Mouse (Mus musculus) left cerebral cortex, postnatal 10 days (tissue): ENCODE measurements at regions not wholly inside any gene's neighbourhood (a gene's known extent, or its start where the extent isn't known, plus 50 kb on each side); places are given as distances from the start of the nearest gene placed in this dataset.

Experiments used
- DNase-seq, 2 experiments: peaks; one replicate each; pipeline ENCODE4 v3.0.0; 2021 to 2022; ENCODE audit warnings: low spot score in 2 of 2, mixed read lengths in 1 of 2; ENCODE audit errors: extremely low spot score in 1 of 2
- intact Hi-C: fragments of 180-260 bp; cut with DNase I; formaldehyde crosslinking; loops from one replicate; pipeline ENCODE4 v1.15.1; 2025

DNA sequence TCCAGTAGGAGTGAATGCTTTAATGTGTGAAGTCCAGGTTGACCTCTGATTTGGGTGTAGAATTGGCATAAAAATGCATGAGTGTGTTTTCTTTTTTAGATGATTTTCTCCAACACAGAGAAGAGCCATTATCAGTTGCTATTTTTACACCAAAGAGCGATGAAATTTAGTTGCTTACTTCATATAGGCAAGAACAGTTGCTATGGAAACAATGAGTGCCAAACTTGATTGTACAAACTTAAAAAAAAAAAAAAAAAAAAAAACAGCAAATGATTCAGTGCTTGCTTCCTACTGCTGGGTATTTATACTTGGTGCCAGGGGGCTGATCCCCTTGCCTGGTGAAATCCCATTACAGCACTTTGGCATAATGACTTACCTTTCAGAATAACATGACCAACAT lies 268.0 kb downstream of the Sec23a start:
- intact Hi-C loops, result no loop called here
- DNase-seq, result no peak

GRCm38 (mm10) chr12:58728094-58728493 lies 283.7 kb downstream of the Sec23a start:
- intact Hi-C loops, result no loop called here
- DNase-seq, result no peak

DNA sequence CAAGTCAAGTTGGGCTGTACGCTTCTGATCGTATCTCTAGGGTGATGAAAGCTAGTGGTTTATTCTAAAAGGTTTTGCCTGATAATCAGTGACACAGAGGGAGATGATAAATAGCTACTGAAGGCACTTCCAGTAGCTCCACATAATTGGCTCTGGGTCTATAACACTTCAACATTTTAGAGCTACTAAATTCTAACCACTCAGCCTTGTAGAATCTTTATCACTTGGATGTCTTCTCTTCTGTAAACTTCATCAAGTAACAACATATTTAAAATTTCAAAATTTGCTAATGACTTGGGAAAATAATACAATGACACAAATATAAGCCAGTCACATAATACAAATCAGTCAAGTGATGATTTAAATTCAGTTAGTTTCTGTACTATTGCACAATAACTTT lies 284.3 kb downstream of the Sec23a start:
- no peak for DNase-seq
- intact Hi-C loops, result no loop called here

DNA sequence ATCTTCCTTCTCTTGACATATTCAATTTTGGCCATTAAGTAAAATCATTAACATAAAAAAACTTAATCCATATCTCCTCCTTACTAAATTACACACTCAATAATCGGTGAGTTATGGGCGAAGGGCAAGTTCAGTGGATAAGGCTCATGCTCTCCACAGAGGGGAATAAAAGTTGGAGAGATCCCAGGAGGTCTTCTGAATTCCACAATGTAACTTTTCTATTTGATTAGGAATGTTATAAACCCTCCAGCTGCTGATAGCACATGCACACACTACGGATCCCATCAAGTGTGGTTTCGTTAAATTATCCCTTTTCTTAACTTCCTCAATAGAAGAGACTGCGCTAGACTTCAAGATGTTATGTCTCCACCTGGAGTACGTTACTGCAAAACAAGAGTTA lies 293.9 kb downstream of the Sec23a start:
- intact Hi-C loops, result no loop called here
- no peak for DNase-seq

- intact Hi-C loops, result no loop called here
- DNase-seq, result no peak
Measured at GRCm38 (mm10) chr12:58714207-58714606, 297.6 kb downstream of the Sec23a start.

DNA sequence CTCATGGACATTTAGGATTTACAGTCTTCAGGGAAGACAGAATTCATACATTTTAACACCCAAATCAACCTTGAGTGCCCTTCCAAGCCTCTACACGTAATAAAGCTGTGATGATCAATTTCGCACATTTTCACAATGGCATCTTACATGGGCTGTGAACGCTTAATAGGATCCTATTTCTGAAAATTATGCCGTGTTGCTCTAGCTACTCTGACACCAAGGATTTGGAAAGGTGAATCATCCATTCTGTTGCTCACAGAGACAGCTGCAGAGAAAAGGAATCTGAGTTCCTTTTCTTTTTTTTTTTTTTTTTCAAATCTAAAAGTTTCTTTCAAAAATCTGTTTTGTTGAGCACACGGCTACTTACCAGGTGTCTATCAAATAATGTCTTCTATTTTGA lies 316.1 kb downstream of the Sec23a start:
- intact Hi-C loops, result no loop called here
- no peak for DNase-seq

- no peak for DNase-seq
- intact Hi-C loops, result no loop called here
Measured at GRCm38 (mm10) chr12:58669914-58670635, 341.7 kb downstream of the Sec23a start.

DNA sequence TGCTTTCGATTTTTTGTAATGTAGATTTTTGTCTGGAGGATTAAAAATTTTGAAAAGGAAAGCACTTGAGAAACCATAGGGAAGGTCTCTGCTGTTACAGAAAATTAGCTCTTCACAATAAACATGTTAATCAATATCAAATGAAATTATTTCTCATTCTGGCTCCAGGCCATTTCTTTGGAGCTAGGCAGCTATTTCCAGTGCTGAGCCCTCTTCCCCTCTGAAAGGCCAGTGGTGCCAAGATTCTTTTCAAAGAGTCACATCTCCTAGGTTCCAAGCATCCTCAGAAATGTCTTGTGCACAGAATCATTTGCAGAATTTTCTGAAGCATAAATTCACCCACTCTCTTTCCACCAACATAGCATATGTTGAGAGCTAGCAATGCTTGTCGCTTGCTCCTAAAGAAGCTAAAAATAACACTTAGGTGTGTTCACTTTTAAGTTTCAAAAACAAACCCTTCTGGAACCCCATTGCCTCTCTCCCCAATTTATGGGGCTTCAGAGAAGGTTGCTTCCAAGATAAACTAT lies 357.2 kb downstream of the Sec23a start:
- DNase-seq, result no peak
- intact Hi-C loops, result loop anchor here (10.0 kb wide), 1 partner anchor 270 kb away; no protein-coding TSS in a partner anchor

DNA sequence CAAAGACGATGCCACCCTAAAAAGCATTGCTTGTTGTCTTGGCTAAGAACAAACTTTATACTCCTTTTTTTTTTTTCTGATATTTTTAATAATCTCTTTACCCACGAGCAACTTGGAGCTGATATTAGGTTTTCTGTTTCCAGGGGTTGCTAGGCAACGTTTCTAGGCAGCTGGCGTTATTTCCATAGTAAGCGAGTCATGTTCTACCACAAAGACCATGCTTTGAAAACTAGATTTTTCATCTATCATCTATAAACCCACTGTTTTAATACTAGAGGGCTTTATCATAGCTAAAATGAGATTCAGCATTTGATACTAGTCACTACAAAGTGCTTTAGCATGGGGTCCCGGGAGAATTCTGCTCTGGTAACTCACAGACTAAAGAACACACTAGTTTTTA lies 358.1 kb downstream of the Sec23a start:
- intact Hi-C loops, result loop anchor here (10.0 kb wide), 1 partner anchor 271 kb away; no protein-coding TSS in a partner anchor
- DNase-seq, result peak in 1 of 2 experiments; percentile 27

GRCm38 (mm10) chr12:58653222-58653621 lies 358.6 kb downstream of the Sec23a start:
- intact Hi-C loops, result loop anchor here (10.0 kb wide), 1 partner anchor 272 kb away; no protein-coding TSS in a partner anchor
- no peak for DNase-seq

DNA sequence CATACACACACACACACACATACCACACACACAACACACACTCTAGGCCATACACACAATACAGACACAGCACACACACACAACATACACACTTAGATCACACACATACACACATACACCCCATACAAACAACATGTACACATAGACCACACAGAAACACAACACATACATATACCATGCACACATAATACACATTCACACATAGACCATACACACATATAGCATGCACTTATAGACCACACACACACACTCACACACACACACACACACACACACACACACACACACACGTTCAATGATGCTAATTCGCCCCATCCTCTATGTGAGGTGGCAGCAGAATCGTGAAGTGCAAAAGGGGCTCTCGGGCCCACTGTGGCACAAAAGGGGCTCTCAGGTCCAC lies 359.1 kb downstream of the Sec23a start:
- intact Hi-C loops, result loop anchor here (10.0 kb wide), 1 partner anchor 272 kb away; no protein-coding TSS in a partner anchor
- no peak for DNase-seq

GRCm38 (mm10) chr12:58648322-58648721 lies 363.5 kb downstream of the Sec23a start:
- intact Hi-C loops, result loop anchor here (10.0 kb wide), 2 partner anchors 224 to 434 kb away; partner anchors contain the start of gene Sstr1
- DNase-seq, result no peak

- intact Hi-C loops, result loop anchor here (10.0 kb wide), 2 partner anchors 219 to 429 kb away; partner anchors contain the start of gene Sstr1
- DNase-seq, result no peak
Measured at GRCm38 (mm10) chr12:58643843-58644242, 368.0 kb downstream of the Sec23a start.

DNA sequence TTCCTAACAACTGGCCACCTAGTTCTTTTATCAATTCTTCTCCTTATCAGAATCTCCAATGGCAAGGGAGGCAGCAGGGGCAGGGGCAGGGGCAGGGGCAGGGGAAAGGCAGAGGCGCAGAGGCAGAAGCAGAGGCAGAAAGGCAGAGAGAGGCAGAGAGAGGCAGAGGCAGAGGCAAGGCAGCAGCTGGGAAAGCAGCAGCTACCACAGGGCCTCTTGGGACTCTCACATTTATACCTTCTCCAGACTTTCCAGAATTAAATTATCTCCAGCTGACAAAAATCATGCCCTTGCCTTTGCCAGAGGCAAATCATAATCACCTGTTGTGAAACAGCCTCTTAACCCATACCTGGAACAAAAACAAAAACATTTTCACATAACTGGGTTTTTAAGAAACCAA lies 370.4 kb upstream of the Clec14a start:
- intact Hi-C loops, result loop anchor here (10.0 kb wide), 1 partner anchor 815 kb away; no protein-coding TSS in a partner anchor
- no peak for DNase-seq

- intact Hi-C loops, result loop anchor here (10.0 kb wide), 1 partner anchor 813 kb away; no protein-coding TSS in a partner anchor
- no peak for DNase-seq
Measured at GRCm38 (mm10) chr12:58638260-58638659, 369.2 kb upstream of the Clec14a start.

DNA sequence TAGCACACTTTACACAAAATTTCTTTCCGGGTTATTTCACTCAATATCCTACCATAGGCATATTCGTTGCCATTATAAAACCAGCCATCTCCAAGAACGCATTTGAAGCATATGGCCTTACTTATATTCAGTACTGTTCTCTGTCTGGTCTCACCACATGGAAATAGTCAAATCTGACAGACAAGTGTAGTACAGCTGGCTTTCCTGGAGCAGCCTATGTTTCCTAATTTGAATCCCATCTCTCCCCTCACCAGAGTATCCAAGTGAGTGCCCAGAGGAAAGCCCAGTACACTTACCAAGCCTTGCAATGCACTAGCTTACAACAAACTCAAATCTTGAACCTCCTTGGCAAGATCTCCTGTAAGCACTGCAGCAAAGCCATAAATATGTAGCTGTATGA lies 363.4 kb upstream of the Clec14a start:
- intact Hi-C loops, result loop anchor here (10.0 kb wide), 1 partner anchor 808 kb away; no protein-coding TSS in a partner anchor

GRCm38 (mm10) chr12:58628817-58629216 lies 359.7 kb upstream of the Clec14a start:
- intact Hi-C loops, result loop anchor here (10.0 kb wide), 1 partner anchor 194 kb away; no protein-coding TSS in a partner anchor
- no peak for DNase-seq

More for the DNA sequence above, 363.4 kb upstream of the Clec14a start:
- DNase-seq, result no peak

DNA sequence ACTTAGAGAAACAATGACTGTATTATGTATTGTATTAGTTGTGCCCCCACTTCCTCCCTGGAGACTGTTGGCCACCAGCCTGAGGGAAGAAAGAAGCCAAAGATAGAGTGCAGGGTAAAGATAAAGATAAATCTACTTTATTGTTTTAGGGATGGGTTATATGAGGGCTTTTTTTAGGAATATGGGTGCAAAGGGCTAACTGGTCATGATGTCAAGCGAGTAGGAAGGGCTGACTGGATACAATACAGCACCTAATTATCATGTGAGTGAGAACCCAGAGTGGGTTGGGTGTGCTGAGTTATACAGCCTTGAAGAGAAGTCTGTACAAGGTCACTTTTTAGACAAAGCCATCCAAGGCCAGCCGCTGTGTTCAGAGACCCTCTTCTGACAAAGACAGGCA lies 356.1 kb upstream of the Clec14a start:
- intact Hi-C loops, result loop anchor here (10.0 kb wide), 1 partner anchor 190 kb away; no protein-coding TSS in a partner anchor
- no peak for DNase-seq

GRCm38 (mm10) chr12:58619508-58620310 lies 350.6 kb upstream of the Clec14a start:
- no peak for DNase-seq
- intact Hi-C loops, result loop anchor here (10.0 kb wide), 1 partner anchor 185 kb away; no protein-coding TSS in a partner anchor
